Mouse (Mus musculus): Measurements from ENCODE around the gene Frzb. TPM values are rescaled to one million over a fixed set of nuclear protein-coding genes. Genes with fewer than 3 reads are reported as not detected.

Gene Frzb
- polyA plus RNA-seq, 1 experiment = 1.4 TPM

- Histone ChIP-seq H3K4me3 (ENCODE audit: low read depth, low read length) (no peak overlapping the region), H3K27me3 (ENCODE audit: control insufficient read depth, insufficient read depth, low read length, poor library complexity, severe bottlenecking) (no peaks in the 10 kb centered on the region), H3K9me3 (replicated peaks; ENCODE audit: control insufficient read depth, insufficient read depth, low read length, poor library complexity, severe bottlenecking) (peaks cover 10% of the 10 kb centered on the region), H3K4me1 (ENCODE audit: control insufficient read depth, insufficient read depth, low read length) (no peaks in the 10 kb centered on the region), H3K36me3 (ENCODE audit: control insufficient read depth, insufficient read depth, low read length, poor library complexity, severe bottlenecking) (no peaks in the 10 kb centered on the region), H3K27ac (ENCODE audit: insufficient read depth, low read length) (no peak overlapping the region), H3K9ac (ENCODE audit: low read depth, poor library complexity, severe bottlenecking) (no peak overlapping the region)
- no peak for TF ChIP-seq EP300 (IDR thresholded peaks at IDR 0.05; ENCODE audit: insufficient read depth, low read depth, low read length)
- no peak for TF ChIP-seq POLR2A (IDR thresholded peaks at IDR 0.05; ENCODE audit: insufficient read depth, low read length)
- no peak for TF ChIP-seq CTCF (IDR thresholded peaks at IDR 0.05; ENCODE audit: low read depth, low read length)
These were observed 72.5 kb downstream of the Frzb start for GRCm38 (mm10) chr2:80374892-80375291.

DNA sequence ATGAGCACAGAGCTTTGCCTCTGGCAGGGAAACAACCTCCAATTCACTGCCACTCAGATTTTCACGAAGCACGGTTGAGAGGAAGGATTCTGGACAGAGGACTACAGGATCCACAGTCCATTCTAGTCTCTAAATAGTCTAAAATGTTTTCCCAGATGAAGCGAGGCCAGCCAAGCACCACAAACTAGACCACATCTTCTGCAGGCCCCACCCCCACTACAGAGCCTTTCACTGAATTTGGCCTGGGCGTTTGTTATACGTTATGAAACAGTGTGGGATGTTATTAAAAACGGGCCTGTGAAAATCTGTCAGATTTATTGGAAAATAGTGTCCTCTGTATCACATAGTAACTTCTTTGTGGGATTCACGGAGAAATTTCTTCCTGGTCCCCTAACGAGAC, 76.0 kb downstream of the Frzb start:
- no peaks in the 10 kb centered on the region for H3K9me3 ChIP-seq (replicated peaks; ENCODE audit: control insufficient read depth, insufficient read depth, low read length, poor library complexity, severe bottlenecking)
- H3K4me3 ChIP-seq (ENCODE audit: low read depth, low read length) = no peak overlapping the region
- H3K27ac ChIP-seq (ENCODE audit: insufficient read depth, low read length) = no peak overlapping the region
- TF ChIP-seq CTCF (IDR thresholded peaks at IDR 0.05; ENCODE audit: low read depth, low read length) = no peak
- TF ChIP-seq POLR2A (IDR thresholded peaks at IDR 0.05; ENCODE audit: insufficient read depth, low read length) = no peak
- TF ChIP-seq EP300 (IDR thresholded peaks at IDR 0.05; ENCODE audit: insufficient read depth, low read depth, low read length) = no peak
- H3K27me3 ChIP-seq (ENCODE audit: control insufficient read depth, insufficient read depth, low read length, poor library complexity, severe bottlenecking) = no peaks in the 10 kb centered on the region
- no peak overlapping the region for H3K9ac ChIP-seq (ENCODE audit: low read depth, poor library complexity, severe bottlenecking)
- no peaks in the 10 kb centered on the region for H3K4me1 ChIP-seq (ENCODE audit: control insufficient read depth, insufficient read depth, low read length)
- no peaks in the 10 kb centered on the region for H3K36me3 ChIP-seq (ENCODE audit: control insufficient read depth, insufficient read depth, low read length, poor library complexity, severe bottlenecking)

Other genes starting within 250 kb of the Frzb start
- gene Prdx6b, start 155.2 kb downstream of the Frzb start, polyA plus RNA-seq (2011; ENCODE audit: insufficient read depth, insufficient read length, low read depth, missing spikeins) = not detected in 2 replicates
- 54.3 and 69.5 TPM in 2 replicates for gene Dnajc10, start 132.2 kb downstream of the Frzb start, polyA plus RNA-seq (2011; ENCODE audit: insufficient read depth, insufficient read length, low read depth, missing spikeins)
- gene Nckap1, start 133.8 kb upstream of the Frzb start, polyA plus RNA-seq (2011; ENCODE audit: insufficient read depth, insufficient read length, low read depth, missing spikeins) = 151 and 160 TPM in 2 replicates
- 19.8 and 20.1 TPM in 2 replicates for gene Dusp19, start 169.4 kb upstream of the Frzb start, polyA plus RNA-seq (2011; ENCODE audit: insufficient read depth, insufficient read length, low read depth, missing spikeins)
- 44.9 and 50.5 TPM in 2 replicates for gene Nup35, start 169.6 kb upstream of the Frzb start, polyA plus RNA-seq (2011; ENCODE audit: insufficient read depth, insufficient read length, low read depth, missing spikeins)